Mouse (Mus musculus): ENCODE results near the gene Maml3.
A peak's percentile ranks its signal among the peaks of the same experiment; 100 is the strongest.

DNA sequence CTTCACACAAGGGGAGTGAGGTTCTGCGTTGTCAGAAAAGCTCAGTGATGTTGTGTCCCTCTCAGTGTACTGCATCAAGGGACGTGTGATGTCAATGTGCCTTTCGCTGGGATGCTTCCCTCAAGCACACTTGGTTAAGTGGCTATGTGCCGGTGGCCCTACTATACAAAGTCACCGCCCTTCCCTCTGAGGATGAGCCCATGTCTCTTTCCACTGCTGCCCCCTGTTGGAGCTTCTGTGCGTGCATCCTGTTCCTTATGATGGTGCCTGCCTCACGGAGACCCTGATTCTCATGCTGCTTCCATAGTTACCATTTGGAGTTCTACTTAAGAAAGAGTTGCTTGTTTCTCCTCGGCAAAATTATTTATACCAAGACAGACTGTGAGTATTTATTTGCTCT lies 210.4 kb downstream of the Maml3 start:
- TF ChIP-seq CTCF (IDR thresholded peaks at IDR 0.05; ENCODE audit: low read depth) (peak; percentile 50), EP300 (optimal IDR thresholded peaks at IDR 0.05) (no peak)

All from stomach, postnatal 0 days (tissue).